Mouse (Mus musculus): Measurements from ENCODE around the gene Tsc22d4. TPM values are rescaled to one million over a fixed set of nuclear protein-coding genes. Genes with fewer than 3 reads are reported as not detected.

Gene Tsc22d4
- polyA plus RNA-seq, 1 experiment = 670 TPM

- DNase-seq = no peak
- peak overlapping the region; percentile 28; the same call in 1 of the 2 replicates for H3K27ac ChIP-seq (ENCODE audit: control insufficient read depth, insufficient read depth, low read length)
- no peaks in the 10 kb centered on the region; the same call in 1 of the 2 replicates for H3K4me1 ChIP-seq (replicated peaks; ENCODE audit: control insufficient read depth, insufficient read depth, low read length)
- no peak overlapping the region for H3K4me3 ChIP-seq (ENCODE audit: control insufficient read depth, insufficient read depth, low read length)
- peaks cover 4% of the 10 kb centered on the region; the same call in 1 of the 2 replicates for H3K36me3 ChIP-seq (ENCODE audit: control insufficient read depth, insufficient read depth, low read length)
- H3K27me3 ChIP-seq (ENCODE audit: control insufficient read depth, insufficient read depth, low read length) = no peaks in the 10 kb centered on the region
- TF ChIP-seq POLR2A (IDR thresholded peaks at IDR 0.05; ENCODE audit: control insufficient read depth, extremely low read depth, insufficient read depth, low read length, poor library complexity) (no peak), CTCF (IDR thresholded peaks at IDR 0.05; ENCODE audit: borderline replicate concordance, control insufficient read depth, extremely low read depth, insufficient read depth, low read length, poor library complexity) (no peak)
- WGBS = 85% methylated on average over 6 of the region's 6 CpGs
Observed at GRCm38 (mm10) chr5:137726767-137727166, 18.8 kb upstream of the Tsc22d4 start.

GRCm38 (mm10) chr5:137733638-137734288, 11.8 kb upstream of the Tsc22d4 start:
- H3K4me3 ChIP-seq (ENCODE audit: control insufficient read depth, insufficient read depth, low read length) = no peak overlapping the region
- peaks cover 23% of the 10 kb centered on the region for H3K4me1 ChIP-seq (replicated peaks; ENCODE audit: control insufficient read depth, insufficient read depth, low read length)
- no peak overlapping the region for H3K27ac ChIP-seq (ENCODE audit: control insufficient read depth, insufficient read depth, low read length)
- WGBS = 97% methylated on average over 12 of the region's 12 CpGs
- H3K36me3 ChIP-seq (ENCODE audit: control insufficient read depth, insufficient read depth, low read length) = peaks cover 36% of the 10 kb centered on the region
- no peak for TF ChIP-seq POLR2A (IDR thresholded peaks at IDR 0.05; ENCODE audit: control insufficient read depth, extremely low read depth, insufficient read depth, low read length, poor library complexity)
- TF ChIP-seq CTCF (IDR thresholded peaks at IDR 0.05; ENCODE audit: borderline replicate concordance, control insufficient read depth, extremely low read depth, insufficient read depth, low read length, poor library complexity) = no peak
- H3K27me3 ChIP-seq (ENCODE audit: control insufficient read depth, insufficient read depth, low read length) = no peaks in the 10 kb centered on the region
- no peak for DNase-seq

- Histone ChIP-seq H3K36me3 (ENCODE audit: control insufficient read depth, insufficient read depth, low read length) (peaks cover 33% of the 10 kb centered on the region), H3K4me3 (ENCODE audit: control insufficient read depth, insufficient read depth, low read length) (no peak overlapping the region), H3K4me1 (replicated peaks; ENCODE audit: control insufficient read depth, insufficient read depth, low read length) (peaks cover 30% of the 10 kb centered on the region), H3K27me3 (ENCODE audit: control insufficient read depth, insufficient read depth, low read length) (no peaks in the 10 kb centered on the region), H3K27ac (ENCODE audit: control insufficient read depth, insufficient read depth, low read length) (no peak overlapping the region)
- 77% methylated on average over 6 of the region's 6 CpGs for WGBS
- TF ChIP-seq POLR2A (IDR thresholded peaks at IDR 0.05; ENCODE audit: control insufficient read depth, extremely low read depth, insufficient read depth, low read length, poor library complexity) (no peak), CTCF (IDR thresholded peaks at IDR 0.05; ENCODE audit: borderline replicate concordance, control insufficient read depth, extremely low read depth, insufficient read depth, low read length, poor library complexity) (no peak)
- DNase-seq = no peak
Observed at GRCm38 (mm10) chr5:137734289-137735061, 11.1 kb upstream of the Tsc22d4 start.

- no peak overlapping the region for H3K27ac ChIP-seq (ENCODE audit: control insufficient read depth, insufficient read depth, low read length)
- no peak for TF ChIP-seq POLR2A (IDR thresholded peaks at IDR 0.05; ENCODE audit: control insufficient read depth, extremely low read depth, insufficient read depth, low read length, poor library complexity)
- no peak for TF ChIP-seq CTCF (IDR thresholded peaks at IDR 0.05; ENCODE audit: borderline replicate concordance, control insufficient read depth, extremely low read depth, insufficient read depth, low read length, poor library complexity)
- peaks cover 25% of the 10 kb centered on the region for H3K36me3 ChIP-seq (ENCODE audit: control insufficient read depth, insufficient read depth, low read length)
- DNase-seq = no peak
- 93% methylated on average over 6 of the region's 6 CpGs for WGBS
- peaks cover 49% of the 10 kb centered on the region for H3K4me1 ChIP-seq (replicated peaks; ENCODE audit: control insufficient read depth, insufficient read depth, low read length)
- no peaks in the 10 kb centered on the region for H3K27me3 ChIP-seq (ENCODE audit: control insufficient read depth, insufficient read depth, low read length)
- no peak overlapping the region for H3K4me3 ChIP-seq (ENCODE audit: control insufficient read depth, insufficient read depth, low read length)
Observed at GRCm38 (mm10) chr5:137737400-137737940, 8.1 kb upstream of the Tsc22d4 start.

- TF ChIP-seq CTCF (IDR thresholded peaks at IDR 0.05; ENCODE audit: borderline replicate concordance, control insufficient read depth, extremely low read depth, insufficient read depth, low read length, poor library complexity) = no peak
- no peak for TF ChIP-seq POLR2A (IDR thresholded peaks at IDR 0.05; ENCODE audit: control insufficient read depth, extremely low read depth, insufficient read depth, low read length, poor library complexity)
- H3K4me1 ChIP-seq (replicated peaks; ENCODE audit: control insufficient read depth, insufficient read depth, low read length) = peaks cover 49% of the 10 kb centered on the region
- no peaks in the 10 kb centered on the region for H3K27me3 ChIP-seq (ENCODE audit: control insufficient read depth, insufficient read depth, low read length)
- H3K27ac ChIP-seq (ENCODE audit: control insufficient read depth, insufficient read depth, low read length) = peak overlapping the region; percentile 40; the same call in 1 of the 2 replicates
- WGBS = 68% methylated on average over 5 of the region's 5 CpGs
- DNase-seq = peak; percentile 53
- peak overlapping the region; percentile 45; the same call in 1 of the 2 replicates for H3K4me3 ChIP-seq (ENCODE audit: control insufficient read depth, insufficient read depth, low read length)
- H3K36me3 ChIP-seq (ENCODE audit: control insufficient read depth, insufficient read depth, low read length) = peaks cover 16% of the 10 kb centered on the region
Observed at GRCm38 (mm10) chr5:137738516-137738915, 7.0 kb upstream of the Tsc22d4 start.

- 35% methylated on average over 9 of the region's 9 CpGs for WGBS
- Histone ChIP-seq H3K36me3 (ENCODE audit: control insufficient read depth, insufficient read depth, low read length) (peaks cover 12% of the 10 kb centered on the region; the same call in 1 of the 2 replicates), H3K4me1 (replicated peaks; ENCODE audit: control insufficient read depth, insufficient read depth, low read length) (peaks cover 42% of the 10 kb centered on the region), H3K27me3 (ENCODE audit: control insufficient read depth, insufficient read depth, low read length) (no peaks in the 10 kb centered on the region), H3K27ac (ENCODE audit: control insufficient read depth, insufficient read depth, low read length) (peak overlapping the region; percentile 40), H3K4me3 (ENCODE audit: control insufficient read depth, insufficient read depth, low read length) (peak overlapping the region; percentile 45)
- DNase-seq = no peak
- TF ChIP-seq POLR2A (IDR thresholded peaks at IDR 0.05; ENCODE audit: control insufficient read depth, extremely low read depth, insufficient read depth, low read length, poor library complexity) (no peak), CTCF (IDR thresholded peaks at IDR 0.05; ENCODE audit: borderline replicate concordance, control insufficient read depth, extremely low read depth, insufficient read depth, low read length, poor library complexity) (0 out of 2 replicates have a peak, but pooled peaks have one; percentile 27)
Observed at GRCm38 (mm10) chr5:137739471-137739870, 6.1 kb upstream of the Tsc22d4 start.
